Mouse (Mus musculus): ENCODE results near the gene Enpep. TPM values are rescaled to one million over a fixed set of nuclear protein-coding genes. Genes with fewer than 3 reads are reported as not detected.

The Enpep gene
- polyA plus RNA-seq, 1 experiment from 2014 or later = 1.8 TPM

GRCm38 (mm10) chr3:129224806-129225576, 107.5 kb downstream of the Enpep start:
- Histone ChIP-seq H3K27ac (no peak overlapping the region), H3K9me3 (no peaks in the 10 kb centered on the region), H3K4me1 (no peaks in the 10 kb centered on the region), H3K4me2 (no peak overlapping the region), H3K4me3 (no peak overlapping the region), H3K27me3 (replicated peaks) (peaks cover 79% of the 10 kb centered on the region), H3K36me3 (replicated peaks) (no peaks in the 10 kb centered on the region), H3K9ac (no peak overlapping the region)
- ATAC-seq (replicated peaks) = peak; percentile 34; the same call in 1 of the 2 replicates
- 1% methylated on average over 40 of the region's 40 CpGs for WGBS

DNA sequence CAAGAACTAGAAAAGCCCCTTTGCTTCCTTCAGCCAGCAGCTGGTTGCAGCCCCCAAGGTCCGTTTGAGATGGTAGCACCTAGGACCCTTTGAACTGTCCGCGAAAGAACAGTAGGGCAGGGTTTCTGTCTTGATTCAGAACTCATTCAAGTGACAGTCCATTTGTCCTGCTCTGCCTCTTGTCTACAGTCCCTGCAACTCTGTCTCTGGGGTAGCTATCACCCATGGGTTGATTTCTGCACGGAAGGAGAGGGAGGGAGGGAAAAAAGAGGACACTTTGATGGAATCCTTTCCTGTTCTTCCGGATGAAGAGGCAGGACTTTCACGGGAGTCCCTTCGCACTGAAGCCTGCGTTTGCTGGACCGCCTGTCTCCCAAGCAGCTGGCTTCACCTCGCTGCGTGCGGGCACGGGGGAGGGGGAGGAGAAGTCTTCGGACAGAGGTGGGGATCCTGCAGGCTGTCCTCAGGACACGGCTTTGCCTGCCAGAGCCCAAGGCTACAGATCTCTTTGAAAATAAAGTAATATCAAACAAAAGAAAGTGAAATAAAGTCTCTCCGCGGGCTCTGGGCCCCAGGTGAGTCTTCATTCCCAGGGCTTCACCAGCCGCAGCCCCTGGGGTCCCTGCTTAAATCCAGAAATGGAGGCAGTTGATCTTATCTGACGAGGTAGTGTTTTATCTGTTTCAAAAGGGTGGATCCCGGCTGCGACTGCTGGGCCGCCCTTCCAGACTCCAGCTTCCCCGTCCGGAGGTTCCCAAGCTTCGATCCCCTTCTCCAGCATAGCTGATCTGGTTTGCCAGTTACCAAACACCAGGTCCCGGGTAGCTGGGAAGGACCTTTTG, 108.3 kb downstream of the Enpep start:
- no peak overlapping the region for H3K4me2 ChIP-seq

GRCm38 (mm10) chr3:129223401-129223800, 109.1 kb downstream of the Enpep start:
- H3K4me3 ChIP-seq = no peak overlapping the region
- H3K27ac ChIP-seq = no peak overlapping the region
- H3K9me3 ChIP-seq = no peaks in the 10 kb centered on the region
- H3K9ac ChIP-seq = no peak overlapping the region
- H3K27me3 ChIP-seq (replicated peaks) = peaks cover 83% of the 10 kb centered on the region
- no peak overlapping the region for H3K4me2 ChIP-seq
- WGBS = 3% methylated on average over 6 of the region's 6 CpGs
- no peak for ATAC-seq (replicated peaks)
- H3K4me1 ChIP-seq = no peaks in the 10 kb centered on the region
- no peaks in the 10 kb centered on the region for H3K36me3 ChIP-seq (replicated peaks)

More for the DNA sequence above, 108.3 kb downstream of the Enpep start:
- no peaks in the 10 kb centered on the region for H3K4me1 ChIP-seq
- H3K9ac ChIP-seq = no peak overlapping the region
- no peaks in the 10 kb centered on the region for H3K9me3 ChIP-seq
- ATAC-seq (replicated peaks) = no peak
- no peaks in the 10 kb centered on the region for H3K36me3 ChIP-seq (replicated peaks)
- no peak overlapping the region for H3K27ac ChIP-seq
- WGBS = under 1% methylated on average over 26 of the region's 26 CpGs
- H3K4me3 ChIP-seq = no peak overlapping the region
- H3K27me3 ChIP-seq (replicated peaks) = peaks cover 83% of the 10 kb centered on the region

DNA sequence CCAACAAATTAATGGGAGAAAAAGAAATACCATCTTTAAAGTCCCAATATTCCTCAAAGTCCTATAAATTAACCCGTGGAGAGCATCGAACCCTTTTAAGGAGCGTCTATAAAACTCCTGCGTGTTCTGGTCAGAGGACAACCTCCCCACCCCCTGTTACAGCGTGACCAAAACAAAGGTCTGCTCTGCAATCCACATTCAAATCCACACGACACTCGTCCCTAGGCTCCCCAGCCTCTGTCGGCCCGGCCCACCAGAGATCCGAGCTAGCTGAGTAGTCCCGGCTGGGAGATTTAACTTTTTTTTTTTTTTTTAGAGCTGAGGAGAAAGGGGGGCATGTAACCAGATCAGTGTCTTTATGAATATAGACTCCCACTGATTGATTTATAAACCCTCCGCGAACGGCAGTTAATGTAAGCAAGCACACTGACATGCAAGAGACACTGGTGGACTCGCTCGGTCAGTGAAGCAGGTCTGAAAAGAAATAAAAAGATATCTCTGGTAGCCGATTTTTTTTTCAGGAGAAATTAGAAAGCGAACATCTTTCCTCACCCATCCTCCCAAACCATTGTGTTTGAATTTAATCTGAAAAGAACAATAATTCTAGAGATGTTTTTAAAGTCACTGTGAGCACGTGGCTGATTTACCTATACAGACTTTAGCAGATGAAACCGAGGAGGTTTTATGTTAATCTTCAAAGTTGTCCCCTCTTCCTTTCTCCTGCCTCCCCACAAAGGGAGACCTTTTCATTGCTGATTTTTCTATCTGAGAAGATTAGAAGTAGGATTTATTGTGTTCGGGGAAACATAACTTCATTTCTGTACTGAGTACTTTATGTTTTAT, 109.9 kb downstream of the Enpep start:
- Histone ChIP-seq H3K27me3 (replicated peaks) (peaks cover 83% of the 10 kb centered on the region), H3K9ac (no peak overlapping the region), H3K4me1 (no peaks in the 10 kb centered on the region), H3K36me3 (replicated peaks) (no peaks in the 10 kb centered on the region), H3K27ac (no peak overlapping the region), H3K9me3 (no peaks in the 10 kb centered on the region), H3K4me2 (no peak overlapping the region), H3K4me3 (no peak overlapping the region)
- WGBS = 1% methylated on average over 21 of the region's 21 CpGs
- ATAC-seq (replicated peaks) = no peak

DNA sequence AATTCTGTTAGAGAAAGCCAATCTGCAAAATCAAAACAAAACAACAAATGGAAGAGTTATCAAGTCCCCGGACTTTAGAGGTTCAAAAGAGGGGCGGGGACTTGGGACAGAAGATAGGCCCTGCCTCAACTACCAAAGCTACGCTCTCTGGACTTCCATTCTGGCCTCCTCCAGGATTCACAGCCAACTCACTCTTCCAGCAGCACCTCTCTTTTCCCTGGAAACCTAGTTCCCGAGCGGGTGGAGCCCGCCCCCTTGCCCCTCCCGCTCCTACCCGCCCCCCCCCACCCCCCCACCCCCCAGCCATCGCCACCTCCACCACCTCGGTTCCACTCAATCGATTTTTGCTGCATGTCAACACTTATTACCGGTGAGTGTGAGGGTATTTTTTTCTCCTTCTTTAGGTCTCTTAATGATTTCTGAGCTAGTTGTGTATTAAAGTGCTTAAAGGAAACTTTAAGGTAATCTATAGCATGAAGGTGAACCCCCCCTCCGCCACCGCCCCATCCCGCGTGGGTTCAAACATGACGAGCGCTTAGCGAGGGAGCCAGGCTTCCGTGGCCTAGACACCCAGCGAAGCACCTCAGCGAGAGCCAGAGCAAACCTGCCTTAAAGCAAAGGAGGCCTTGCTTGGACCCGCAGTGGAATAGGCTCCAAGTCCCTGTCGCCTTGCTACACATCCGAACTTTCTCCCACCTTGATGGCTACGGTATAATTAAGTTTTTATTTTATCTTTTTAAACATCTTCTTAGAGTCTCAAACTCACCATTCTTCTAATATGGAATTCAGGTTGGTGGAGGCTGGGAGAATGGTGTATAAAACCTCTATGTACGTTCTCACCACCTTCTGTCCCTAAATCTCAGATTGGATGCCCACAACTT, 110.9 kb downstream of the Enpep start:
- no peak overlapping the region for H3K4me2 ChIP-seq
- no peaks in the 10 kb centered on the region for H3K9me3 ChIP-seq
- no peaks in the 10 kb centered on the region for H3K36me3 ChIP-seq (replicated peaks)
- no peak overlapping the region for H3K27ac ChIP-seq
- H3K27me3 ChIP-seq (replicated peaks) = peaks cover 73% of the 10 kb centered on the region
- WGBS = 3% methylated on average over 27 of the region's 27 CpGs
- no peak overlapping the region for H3K9ac ChIP-seq
- H3K4me3 ChIP-seq = no peak overlapping the region
- no peaks in the 10 kb centered on the region for H3K4me1 ChIP-seq
- no peak for ATAC-seq (replicated peaks)

DNA sequence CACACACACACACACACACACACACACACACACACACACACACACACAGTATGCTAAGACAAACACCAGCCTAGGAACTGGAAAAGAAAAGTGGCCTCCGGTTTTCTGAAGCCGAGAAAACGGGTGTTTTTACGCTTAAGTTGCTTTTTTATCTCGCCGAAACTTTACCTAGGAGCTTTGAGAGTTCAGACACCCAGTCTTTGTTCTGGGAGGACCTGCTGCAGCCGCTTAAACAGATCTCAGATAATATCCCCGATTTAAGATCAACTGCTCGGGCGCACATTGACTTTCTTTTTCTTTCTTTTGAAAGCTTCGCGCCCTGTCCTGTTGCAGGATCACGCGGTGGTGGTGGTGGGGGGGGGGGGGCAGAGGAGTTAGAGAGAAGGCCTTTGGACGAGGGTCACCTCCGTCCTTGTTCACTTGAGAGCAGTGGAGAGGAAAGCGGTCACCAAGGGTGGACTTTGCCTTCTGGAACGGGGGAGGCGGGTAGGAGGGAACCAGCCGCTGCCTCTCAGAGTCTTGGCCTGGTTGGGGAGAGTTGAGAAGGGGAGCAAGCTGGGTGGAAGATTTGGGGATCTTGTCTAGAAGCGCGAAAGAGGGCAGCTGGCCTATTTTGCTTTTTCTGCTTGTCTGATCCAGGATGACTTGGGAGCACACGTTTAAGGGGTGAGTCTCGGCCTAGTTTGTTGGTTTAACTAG, 111.7 kb downstream of the Enpep start:
- H3K9me3 ChIP-seq = no peaks in the 10 kb centered on the region
- H3K27ac ChIP-seq = no peak overlapping the region
- H3K27me3 ChIP-seq (replicated peaks) = peaks cover 69% of the 10 kb centered on the region
- no peak overlapping the region for H3K4me2 ChIP-seq
- WGBS = 3% methylated on average over 24 of the region's 24 CpGs
- peaks cover 3% of the 10 kb centered on the region; the same call in 1 of the 2 replicates for H3K4me1 ChIP-seq
- no peak for ATAC-seq (replicated peaks)
- H3K36me3 ChIP-seq (replicated peaks) = no peaks in the 10 kb centered on the region
- H3K4me3 ChIP-seq = no peak overlapping the region
- H3K9ac ChIP-seq = no peak overlapping the region

DNA sequence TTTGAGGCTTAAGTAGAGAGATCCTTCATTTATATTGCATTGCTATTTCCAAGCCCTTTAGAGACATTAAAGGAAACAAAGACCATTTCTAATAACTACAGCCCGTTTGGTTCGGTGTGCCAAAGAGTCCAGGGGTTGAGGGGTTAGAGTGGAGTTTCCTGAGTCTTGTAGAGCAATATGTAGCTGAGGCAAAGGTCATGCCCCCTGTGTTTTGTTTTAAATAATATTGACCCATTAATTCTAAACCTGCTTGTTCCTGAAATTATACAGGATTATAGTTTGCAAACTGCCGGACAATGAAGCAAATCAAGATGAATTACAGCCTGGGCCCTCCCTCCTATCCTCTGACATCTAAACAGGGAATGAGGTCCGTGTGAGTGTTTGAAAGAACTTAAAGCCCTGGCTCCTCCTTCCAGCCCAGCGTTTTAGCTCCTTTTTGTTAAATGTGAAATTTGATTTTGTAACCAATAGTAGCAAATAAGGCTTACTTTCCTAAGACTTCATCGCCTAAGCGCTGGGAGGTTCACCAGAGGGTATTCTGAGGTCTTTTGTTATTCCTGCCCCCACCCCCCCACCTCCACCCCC, 112.3 kb downstream of the Enpep start:
- Histone ChIP-seq H3K9me3 (no peaks in the 10 kb centered on the region), H3K27ac (no peak overlapping the region), H3K9ac (no peak overlapping the region), H3K36me3 (replicated peaks) (no peaks in the 10 kb centered on the region), H3K4me1 (peaks cover 6% of the 10 kb centered on the region; the same call in 1 of the 2 replicates), H3K27me3 (replicated peaks) (peaks cover 68% of the 10 kb centered on the region), H3K4me3 (no peak overlapping the region), H3K4me2 (no peak overlapping the region)
- under 1% methylated on average over 7 of the region's 7 CpGs for WGBS
- ATAC-seq (replicated peaks) = no peak

Other genes starting within 250 kb of the Enpep start
- 41.0 and 60.5 TPM in 2 replicates for gene Pitx2, start 132.8 kb downstream of the Enpep start, polyA plus RNA-seq (2015; fragmentation: Nextera tagmentation; extraction: Ambion mirVana)
- 37.5 and 38.6 TPM in 2 replicates for gene Elovl6, start 199.6 kb upstream of the Enpep start, polyA plus RNA-seq (2015; fragmentation: Nextera tagmentation; extraction: Ambion mirVana)